Mouse (Mus musculus) midbrain, postnatal 0 days (tissue): Measurements from ENCODE around the gene Camta1. TPM values are rescaled to one million over a fixed set of nuclear protein-coding genes. Genes with fewer than 3 reads are reported as not detected.

ENCODE experiments used
- ATAC-seq: fragments of 200-750 bp; cut with Nextera tagmentation; 2 replicates; pipeline ENCODE4 v1.8.0; 2017; ENCODE audit warnings: moderate number of reproducible peaks, mild to moderate bottlenecking, moderate TSS enrichment, moderate library complexity; ENCODE audit not compliant: low FRiP score
- DNase-seq: peaks from one replicate; pipeline ENCODE4 v3.0.0-alpha.2; 2015; ENCODE audit warnings: low spot score
- H3K27ac ChIP-seq: fragments of 300-500 bp; sonication (generic); 2 replicates; pipeline ENCODE4 v1.5.1; 2014; ENCODE audit warnings: low read depth, mild to moderate bottlenecking, low read length, mixed read lengths
- H3K27me3 ChIP-seq: fragments of 300-500 bp; sonication (generic); 2 replicates; pipeline ENCODE4 v1.6.1; 2014; ENCODE audit warnings: low read length, control low read depth, mixed read lengths; ENCODE audit not compliant: insufficient read depth
- H3K36me3 ChIP-seq: fragments of 300-500 bp; sonication (generic); 2 replicates; pipeline ENCODE4 v1.6.1; 2014; ENCODE audit warnings: low read length, control low read depth, mixed read lengths; ENCODE audit not compliant: insufficient read depth
- H3K4me1 ChIP-seq: fragments of 300-500 bp; sonication (generic); 2 replicates; pipeline ENCODE4 v1.6.1; 2014; ENCODE audit warnings: mild to moderate bottlenecking, control low read depth, antibody characterized with exemption, low read length, mixed read lengths; ENCODE audit not compliant: insufficient read depth
- H3K4me2 ChIP-seq: fragments of 300-500 bp; sonication (generic); 2 replicates; pipeline ENCODE4 v1.6.1; 2014; ENCODE audit warnings: low read depth, mild to moderate bottlenecking, low read length, mixed read lengths; ENCODE audit not compliant: poor library complexity, severe bottlenecking
- H3K4me3 ChIP-seq: fragments of 300-500 bp; sonication (generic); 2 replicates; pipeline ENCODE4 v1.5.1; 2014; ENCODE audit warnings: low read depth, mild to moderate bottlenecking, low read length, moderate library complexity
- H3K9ac ChIP-seq: fragments of 300-500 bp; sonication (generic); replicated peaks from 2 replicates; pipeline ENCODE4 v1.6.1; 2014; ENCODE audit warnings: mild to moderate bottlenecking, low read length, moderate library complexity, mixed read lengths; ENCODE audit not compliant: poor library complexity, severe bottlenecking
- H3K9me3 ChIP-seq: fragments of 300-500 bp; sonication (generic); 2 replicates; pipeline ENCODE4 v1.6.1; 2016; ENCODE audit warnings: low read length, control low read depth
- CTCF ChIP-seq: IDR thresholded peaks from 2 replicates; pipeline ENCODE4 v1.5.1; 2016; ENCODE audit warnings: antibody characterized with exemption, mild to moderate bottlenecking
- WGBS: fragments of 180-500 bp; shearing (Covaris S2); extraction: QIAGEN DNeasy Blood & Tissue Kit; methylation state at CpG from one replicate; pipeline ENCODE4 v1.1.7; 2014; 5-methylcytosine and 5-hydroxymethylcytosine counted together
- polyA plus RNA-seq: library from polyadenylated mRNA; unstranded; fragments of >200 nt; fragmentation: Nextera tagmentation; extraction: Ambion mirVana; gene quantifications from 2 replicates; pipeline ENCODE4 v1.2.1, GENCODE M21; 2015
- total RNA-seq: library from RNA; depleted of rRNA; stranded (reverse); fragments of >200 nt; gene quantifications from 2 replicates; pipeline ENCODE4 v1.2.3, GENCODE M21; 2014

Gene Camta1
- total and polyA plus RNA-seq, 2 experiments from 2014 or later = 140 to 153 TPM

- H3K4me2 ChIP-seq = no peak overlapping the region
- no peak overlapping the region for H3K4me3 ChIP-seq
- DNase-seq (peak; percentile 33), ATAC-seq (no peak)
- H3K9me3 ChIP-seq = no peaks in the 10 kb centered on the region
- TF ChIP-seq CTCF = no peak
- H3K27me3 ChIP-seq = no peaks in the 10 kb centered on the region
- 67% methylated on average over 11 of the region's 11 CpGs for WGBS
- no peaks in the 10 kb centered on the region for H3K4me1 ChIP-seq
- H3K9ac ChIP-seq = no peak overlapping the region
- no peak overlapping the region for H3K27ac ChIP-seq
- H3K36me3 ChIP-seq = no peaks in the 10 kb centered on the region
Observed at GRCm38 (mm10) chr4:151728391-151729065, 133.1 kb downstream of the Camta1 start.

GRCm38 (mm10) chr4:151726396-151726795 is 135.3 kb downstream of the Camta1 start:
- Histone ChIP-seq H3K36me3 (no peaks in the 10 kb centered on the region), H3K9me3 (no peaks in the 10 kb centered on the region), H3K27me3 (no peaks in the 10 kb centered on the region), H3K27ac (no peak overlapping the region), H3K4me2 (no peak overlapping the region), H3K4me1 (no peaks in the 10 kb centered on the region), H3K9ac (no peak overlapping the region), H3K4me3 (no peak overlapping the region)
- WGBS = 40% methylated on average over 2 of the region's 2 CpGs
- ATAC-seq (no peak), DNase-seq (no peak)
- TF ChIP-seq CTCF = no peak

GRCm38 (mm10) chr4:151724897-151725296 is 136.8 kb downstream of the Camta1 start:
- TF ChIP-seq CTCF = no peak
- no peak overlapping the region for H3K9ac ChIP-seq
- no peaks in the 10 kb centered on the region for H3K36me3 ChIP-seq
- no peak overlapping the region for H3K4me3 ChIP-seq
- H3K27me3 ChIP-seq = no peaks in the 10 kb centered on the region
- peaks cover 3% of the 10 kb centered on the region; the same call in 1 of the 2 replicates for H3K4me1 ChIP-seq
- H3K4me2 ChIP-seq = no peak overlapping the region
- DNase-seq (no peak), ATAC-seq (no peak)
- H3K27ac ChIP-seq = no peak overlapping the region
- H3K9me3 ChIP-seq = no peaks in the 10 kb centered on the region

- no peak for TF ChIP-seq CTCF
- WGBS = 76% methylated on average over 15 of the region's 15 CpGs
- Histone ChIP-seq H3K4me1 (peaks cover 10% of the 10 kb centered on the region; the same call in 1 of the 2 replicates), H3K36me3 (no peaks in the 10 kb centered on the region), H3K27me3 (no peaks in the 10 kb centered on the region), H3K4me2 (no peak overlapping the region), H3K27ac (peak overlapping the region; percentile 38; the same call in 1 of the 2 replicates), H3K4me3 (no peak overlapping the region), H3K9me3 (no peaks in the 10 kb centered on the region), H3K9ac (no peak overlapping the region)
- ATAC-seq (no peak), DNase-seq (no peak)
Observed at GRCm38 (mm10) chr4:151720722-151721467, 140.8 kb downstream of the Camta1 start.

GRCm38 (mm10) chr4:151718866-151719475 is 142.7 kb downstream of the Camta1 start:
- ATAC-seq = no peak

GRCm38 (mm10) chr4:151717864-151718263 is 143.8 kb downstream of the Camta1 start:
- Histone ChIP-seq H3K27me3 (no peaks in the 10 kb centered on the region), H3K9ac (no peak overlapping the region), H3K9me3 (no peaks in the 10 kb centered on the region), H3K4me2 (no peak overlapping the region), H3K27ac (no peak overlapping the region), H3K4me3 (no peak overlapping the region), H3K4me1 (peaks cover 10% of the 10 kb centered on the region; the same call in 1 of the 2 replicates), H3K36me3 (no peaks in the 10 kb centered on the region)
- ATAC-seq (no peak), DNase-seq (no peak)
- no peak for TF ChIP-seq CTCF
- 73% methylated on average over 7 of the region's 7 CpGs for WGBS

More at GRCm38 (mm10) chr4:151718866-151719475, 142.7 kb downstream of the Camta1 start:
- Histone ChIP-seq H3K4me3 (no peak overlapping the region), H3K9ac (no peak overlapping the region), H3K36me3 (no peaks in the 10 kb centered on the region), H3K4me2 (no peak overlapping the region), H3K9me3 (no peaks in the 10 kb centered on the region), H3K27ac (no peak overlapping the region), H3K27me3 (no peaks in the 10 kb centered on the region), H3K4me1 (peaks cover 10% of the 10 kb centered on the region; the same call in 1 of the 2 replicates)
- 52% methylated on average over 21 of the region's 21 CpGs for WGBS
- DNase-seq = no peak
- TF ChIP-seq CTCF = no peak
